Mouse (Mus musculus) right cerebral cortex, postnatal 25 days (tissue): ENCODE data around the gene Mybbp1a.

Experiments used
- DNase-seq: peaks from one replicate; pipeline ENCODE4 v3.0.0; 2022

Mybbp1a gene

GRCm38 (mm10) chr11:72447475-72447874 lies 6.3 kb downstream of the Mybbp1a start:
- DNase-seq, result no peak

- no peak for DNase-seq
These were observed 11.0 kb downstream of the Mybbp1a start for GRCm38 (mm10) chr11:72452140-72452665.

GRCm38 (mm10) chr11:72453105-72453953 lies 12.2 kb downstream of the Mybbp1a start:
- no peak for DNase-seq

- no peak for DNase-seq
These were observed 14.5 kb downstream of the Mybbp1a start for GRCm38 (mm10) chr11:72455694-72456093.

GRCm38 (mm10) chr11:72457995-72458496 lies 16.9 kb downstream of the Mybbp1a start:
- DNase-seq, result no peak

- no peak for DNase-seq
These were observed 17.3 kb downstream of the Mybbp1a start for GRCm38 (mm10) chr11:72458502-72458901.

GRCm38 (mm10) chr11:72461500-72461981 lies 20.4 kb downstream of the Mybbp1a start:
- no peak for DNase-seq

GRCm38 (mm10) chr11:72464821-72465220 lies 23.7 kb downstream of the Mybbp1a start:
- DNase-seq, result no peak

- no peak for DNase-seq
These were observed 25.0 kb downstream of the Mybbp1a start for GRCm38 (mm10) chr11:72465978-72466693.

- no peak for DNase-seq
These were observed 25.7 kb downstream of the Mybbp1a start for GRCm38 (mm10) chr11:72466694-72467507.

- no peak for DNase-seq
These were observed 27.4 kb downstream of the Mybbp1a start for GRCm38 (mm10) chr11:72468525-72468924.

GRCm38 (mm10) chr11:72469217-72469616 lies 28.1 kb downstream of the Mybbp1a start:
- no peak for DNase-seq

- no peak for DNase-seq
These were observed 28.8 kb downstream of the Mybbp1a start for GRCm38 (mm10) chr11:72470004-72470403.

GRCm38 (mm10) chr11:72471381-72471780 lies 30.2 kb downstream of the Mybbp1a start:
- no peak for DNase-seq

GRCm38 (mm10) chr11:72473540-72473939 lies 32.4 kb downstream of the Mybbp1a start:
- no peak for DNase-seq

- DNase-seq, result no peak
These were observed 33.8 kb downstream of the Mybbp1a start for GRCm38 (mm10) chr11:72474926-72475325.

- no peak for DNase-seq
These were observed 34.3 kb downstream of the Mybbp1a start for GRCm38 (mm10) chr11:72475408-72475807.

- no peak for DNase-seq
These were observed 35.0 kb downstream of the Mybbp1a start for GRCm38 (mm10) chr11:72476074-72476625.

- DNase-seq, result no peak
These were observed 36.0 kb downstream of the Mybbp1a start for GRCm38 (mm10) chr11:72477182-72477581.

- no peak for DNase-seq
These were observed 36.5 kb downstream of the Mybbp1a start for GRCm38 (mm10) chr11:72477653-72478052.

- no peak for DNase-seq
These were observed 37.1 kb downstream of the Mybbp1a start for GRCm38 (mm10) chr11:72478228-72478627.

GRCm38 (mm10) chr11:72479499-72479898 lies 38.3 kb downstream of the Mybbp1a start:
- DNase-seq, result no peak
